Mouse (Mus musculus) adrenal gland, adult 18-20 months (tissue): ENCODE measurements around the gene Hsd17b6. TPM values are rescaled to one million over a fixed set of nuclear protein-coding genes. Genes with fewer than 3 reads are reported as not detected.

Experiments
- DNase-seq, 2 experiments: peaks; one replicate each; pipeline ENCODE4 v3.0.0; 2021 to 2022; ENCODE audit warnings: low spot score in 2 of 2
- total RNA-seq, 2 experiments: library from RNA; stranded (reverse); gene quantifications; 1 replicate in 1 of 2; 2 replicates in 1 of 2; pipeline ENCODE4 v1.2.3; 2021

Gene Hsd17b6
- total RNA-seq, 2 experiments from 2014 or later = not detected

DNA sequence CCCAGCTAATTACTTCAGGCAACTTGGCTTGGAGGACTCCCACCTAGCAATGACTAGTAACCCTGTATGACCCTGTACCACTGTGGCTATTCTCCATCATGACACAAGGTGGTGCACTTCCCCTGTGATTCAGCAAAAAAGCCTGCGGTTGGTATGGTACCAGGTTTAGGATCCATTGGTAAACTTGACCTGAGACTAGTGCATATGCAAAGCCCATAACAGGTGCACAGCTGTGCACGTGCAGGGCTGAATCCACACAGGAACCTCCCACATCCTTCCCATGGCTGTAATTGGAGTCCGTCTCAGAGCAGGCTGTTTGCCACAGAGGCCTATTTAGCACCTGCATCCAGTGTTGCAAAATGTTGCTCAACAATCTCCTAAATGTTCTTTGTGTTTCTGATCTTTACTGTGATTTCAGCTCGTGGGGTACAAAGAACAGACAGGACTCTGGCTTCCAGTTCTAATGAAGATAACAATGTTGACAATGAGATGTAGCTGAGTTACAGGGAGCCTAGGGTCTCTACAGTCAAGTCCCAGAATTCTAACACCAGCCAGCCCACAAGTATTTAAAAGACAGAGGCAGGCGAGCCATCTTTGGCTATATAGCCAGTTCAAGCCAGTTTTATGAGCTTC, 61.9 kb downstream of the Hsd17b6 start:
- DNase-seq = peak; percentile 34 to 36

Other genes starting within 250 kb of the Hsd17b6 start
- 1 to 10 TPM; 2.4 to 5.9 TPM for gene Rdh1, start 247.9 kb downstream of the Hsd17b6 start, total RNA-seq
- 1 to 10 TPM; 3.9 to 7.3 TPM for gene Rdh16f1, start 247.8 kb downstream of the Hsd17b6 start, total RNA-seq
- gene Rdh9, start 231.2 kb downstream of the Hsd17b6 start, total RNA-seq = under 1 TPM in 1 of 2 experiments, not detected in 1; 0.27 TPM
- gene Rdh16, start 206.5 kb downstream of the Hsd17b6 start, total RNA-seq = 1 to 10 TPM in 1 of 2 experiments, under 1 TPM in 1; 0.93 to 4.0 TPM
- gene Rdh19, start 157.7 kb downstream of the Hsd17b6 start, total RNA-seq = not detected
- under 1 TPM in 1 of 2 experiments, not detected in 1; 0.33 TPM for gene Rdh16f2, start 141.1 kb downstream of the Hsd17b6 start, total RNA-seq
- gene Rdh7, start 118.8 kb downstream of the Hsd17b6 start, total RNA-seq = not detected
- gene Sdr9c7, start 109.1 kb downstream of the Hsd17b6 start, total RNA-seq = 1 to 10 TPM in 1 of 2 experiments, under 1 TPM in 1; 0.32 to 2.7 TPM
- 1 to 10 TPM; 2.8 to 3.5 TPM for gene Prim1, start 7.6 kb upstream of the Hsd17b6 start, total RNA-seq
- gene Naca, start 28.0 kb upstream of the Hsd17b6 start, total RNA-seq = 100 to 1,000 TPM; 612 to 654 TPM
- gene Ptges3, start 51.3 kb upstream of the Hsd17b6 start, total RNA-seq = 100 to 1,000 TPM; 228 to 248 TPM
- gene Atp5b, start 75.7 kb upstream of the Hsd17b6 start, total RNA-seq = 1,000 to 10,000 TPM; 2,783 to 4,328 TPM
- 10 to 100 TPM; 35.6 to 45.3 TPM for gene Baz2a, start 84.0 kb upstream of the Hsd17b6 start, total RNA-seq
- 100 to 1,000 TPM in 1 of 2 experiments, 10 to 100 TPM in 1; 90.1 to 106 TPM for gene Rbms2, start 172.7 kb upstream of the Hsd17b6 start, total RNA-seq
- 1 to 10 TPM; 2.9 TPM for gene Gls2, start 186.8 kb upstream of the Hsd17b6 start, total RNA-seq
- gene Spryd4, start 204.2 kb upstream of the Hsd17b6 start, total RNA-seq = 10 to 100 TPM; 15.4 to 17.7 TPM
- gene Mip, start 218.2 kb upstream of the Hsd17b6 start, total RNA-seq = not detected
- gene Timeless, start 224.5 kb upstream of the Hsd17b6 start, total RNA-seq = 1 to 10 TPM; 3.9 to 5.4 TPM
- gene Apon, start 246.5 kb upstream of the Hsd17b6 start, total RNA-seq = not detected